Mouse (Mus musculus): ENCODE data around the gene Hdac4. TPM values are rescaled to one million over a fixed set of nuclear protein-coding genes. Genes with fewer than 3 reads are reported as not detected.

Gene Hdac4
- total RNA-seq, 2 experiments from 2014 or later: 11.7 to 13.8 TPM

DNA sequence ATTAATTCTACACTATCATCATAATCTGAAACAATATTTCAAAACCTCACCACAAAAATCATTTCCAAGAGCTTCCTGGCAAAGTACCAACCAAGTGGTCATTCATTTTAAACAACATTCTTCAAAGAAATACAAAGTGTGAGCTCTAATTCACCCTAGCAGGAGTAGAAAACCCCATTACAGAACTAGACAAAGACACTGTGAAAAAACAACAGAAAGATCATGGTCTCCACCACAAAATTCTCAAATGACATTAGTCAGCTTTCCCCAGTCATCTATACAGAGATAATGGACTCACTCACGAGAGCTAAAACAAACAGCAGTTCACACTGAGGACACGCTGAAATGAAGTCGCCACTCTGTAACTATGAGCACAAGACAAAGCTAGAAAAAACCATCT, 153.4 kb downstream of the Hdac4 start:
- no peak for ATAC-seq (replicated peaks; ENCODE audit: poor library complexity, severe bottlenecking)

DNA sequence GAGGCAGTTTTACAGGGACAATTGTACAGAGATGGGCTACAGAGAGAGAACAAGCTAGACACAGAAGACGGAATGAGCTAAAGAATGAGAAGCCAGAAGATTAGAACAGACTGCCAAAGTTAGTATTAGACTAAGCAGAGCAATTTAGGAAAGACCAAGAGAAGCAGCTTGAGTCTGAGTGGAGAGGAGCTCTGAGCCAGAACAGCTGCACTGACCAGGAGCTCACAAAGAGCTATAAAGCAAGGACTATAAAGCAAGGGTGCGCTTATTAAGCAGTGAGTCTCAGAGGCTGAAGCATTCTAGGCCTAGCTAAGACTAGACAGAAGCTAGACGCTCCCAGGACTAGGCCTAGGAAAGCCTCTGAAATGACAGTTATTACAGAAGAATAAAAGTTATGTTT, 154.2 kb downstream of the Hdac4 start:
- no peak for ATAC-seq (replicated peaks; ENCODE audit: poor library complexity, severe bottlenecking)

- no peak for ATAC-seq (replicated peaks; ENCODE audit: poor library complexity, severe bottlenecking)
These were observed 156.8 kb downstream of the Hdac4 start for GRCm38 (mm10) chr1:92038714-92039113.

DNA sequence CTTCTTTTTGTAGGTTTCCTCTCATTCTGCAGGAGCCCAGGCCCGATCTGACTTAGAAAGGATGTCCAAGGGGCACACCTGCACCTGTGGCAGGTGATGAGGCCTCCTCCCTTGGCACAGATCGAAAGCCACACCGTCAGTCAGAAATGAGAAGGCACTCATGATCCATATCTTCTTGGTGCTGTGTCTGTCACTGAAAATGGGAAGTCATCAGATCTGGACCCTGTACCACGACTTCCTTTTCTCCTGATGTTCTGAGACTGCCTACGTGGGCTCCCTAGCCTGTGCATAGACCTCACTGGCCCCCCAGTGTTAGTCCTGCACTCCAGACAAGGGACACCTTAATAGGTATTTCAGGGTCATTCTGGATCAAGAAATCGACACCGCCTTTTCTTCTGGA, 158.5 kb downstream of the Hdac4 start:
- peak; percentile 45 for ATAC-seq (replicated peaks; ENCODE audit: poor library complexity, severe bottlenecking)

- ATAC-seq (replicated peaks; ENCODE audit: poor library complexity, severe bottlenecking): no peak
These were observed 159.7 kb downstream of the Hdac4 start for GRCm38 (mm10) chr1:92035770-92036169.

DNA sequence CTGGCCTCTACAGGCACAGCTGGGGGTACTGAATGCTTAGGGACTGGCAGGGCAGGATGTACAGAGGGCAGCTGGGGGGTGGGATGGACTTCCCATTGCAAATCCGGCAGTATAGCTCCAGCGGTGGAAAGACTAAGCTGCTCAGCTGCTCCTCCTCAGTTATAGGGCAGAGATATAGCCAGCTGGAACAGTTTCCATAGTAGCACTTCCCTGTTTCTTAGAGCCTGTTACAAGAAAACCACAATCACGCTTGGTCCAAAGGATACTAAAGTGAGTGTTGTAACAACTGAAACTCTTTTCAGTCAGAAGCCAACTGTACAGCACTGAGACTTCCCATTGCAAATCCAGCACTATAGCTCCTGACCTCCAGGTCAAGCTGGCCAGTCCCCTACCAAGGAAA, 161.3 kb downstream of the Hdac4 start:
- peak; percentile 90 for ATAC-seq (replicated peaks; ENCODE audit: poor library complexity, severe bottlenecking)

- ATAC-seq (replicated peaks; ENCODE audit: poor library complexity, severe bottlenecking): no peak
These were observed 162.0 kb downstream of the Hdac4 start for GRCm38 (mm10) chr1:92033463-92033862.

- ATAC-seq (replicated peaks; ENCODE audit: poor library complexity, severe bottlenecking): no peak
These were observed 165.0 kb downstream of the Hdac4 start for GRCm38 (mm10) chr1:92030541-92030940.

DNA sequence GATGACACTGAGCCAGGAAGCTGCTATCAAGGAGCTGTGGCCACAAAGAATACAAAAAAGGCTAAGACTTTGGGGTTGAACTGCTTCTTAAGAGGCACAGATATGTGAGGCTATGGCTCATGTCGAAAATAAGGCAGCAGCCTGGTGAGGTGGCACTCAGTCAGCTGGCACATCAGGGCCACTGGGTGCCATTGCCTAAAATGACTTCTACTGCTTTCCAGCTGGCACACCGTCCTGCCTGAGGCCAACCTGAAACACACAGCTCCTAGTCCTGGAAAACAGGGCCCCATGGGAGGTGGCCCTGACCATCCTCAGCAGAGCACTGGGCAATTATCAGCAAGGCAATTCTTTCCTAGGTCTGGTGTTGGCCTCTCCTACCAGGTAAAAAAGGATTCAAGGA, 167.3 kb downstream of the Hdac4 start:
- ATAC-seq (replicated peaks; ENCODE audit: poor library complexity, severe bottlenecking): no peak

DNA sequence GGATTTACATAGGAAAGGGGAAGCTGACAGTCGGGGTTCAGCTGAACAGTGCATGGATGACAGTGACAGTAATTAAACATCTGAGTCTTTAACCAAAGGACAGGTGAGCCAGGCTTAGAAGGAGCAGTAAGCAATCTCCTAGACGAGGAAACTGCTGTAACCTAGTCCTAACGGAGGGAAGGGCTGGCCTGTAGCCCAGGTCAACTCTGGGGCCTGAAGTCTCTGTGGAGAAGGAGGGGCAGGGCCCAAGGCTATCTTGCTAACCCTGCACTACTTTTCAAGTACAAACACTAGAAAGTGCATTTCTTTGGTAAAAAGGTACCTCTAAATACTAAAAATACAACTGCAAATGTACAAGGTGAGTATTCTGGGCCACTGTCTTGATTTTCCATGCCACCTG, 169.1 kb downstream of the Hdac4 start:
- no peak for ATAC-seq (replicated peaks; ENCODE audit: poor library complexity, severe bottlenecking)

DNA sequence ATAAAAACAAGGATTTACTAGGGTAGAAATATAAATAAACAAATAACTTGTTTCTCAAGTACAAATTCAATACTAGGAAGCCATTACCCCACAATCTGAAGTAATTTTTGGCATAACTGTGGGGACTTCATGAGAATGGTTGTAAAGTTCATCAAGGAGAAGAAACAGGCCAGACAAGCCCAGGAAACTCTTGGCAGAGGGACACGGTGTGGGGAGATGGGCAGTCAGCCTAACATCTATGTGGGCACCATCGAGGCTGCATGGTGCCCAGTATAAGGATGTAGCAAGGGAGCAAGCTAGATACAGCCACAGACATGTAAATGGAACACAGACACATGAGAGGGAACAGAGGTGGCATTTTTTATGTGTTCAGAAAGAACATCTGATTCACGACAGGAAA, 171.6 kb downstream of the Hdac4 start:
- ATAC-seq (replicated peaks; ENCODE audit: poor library complexity, severe bottlenecking): no peak

DNA sequence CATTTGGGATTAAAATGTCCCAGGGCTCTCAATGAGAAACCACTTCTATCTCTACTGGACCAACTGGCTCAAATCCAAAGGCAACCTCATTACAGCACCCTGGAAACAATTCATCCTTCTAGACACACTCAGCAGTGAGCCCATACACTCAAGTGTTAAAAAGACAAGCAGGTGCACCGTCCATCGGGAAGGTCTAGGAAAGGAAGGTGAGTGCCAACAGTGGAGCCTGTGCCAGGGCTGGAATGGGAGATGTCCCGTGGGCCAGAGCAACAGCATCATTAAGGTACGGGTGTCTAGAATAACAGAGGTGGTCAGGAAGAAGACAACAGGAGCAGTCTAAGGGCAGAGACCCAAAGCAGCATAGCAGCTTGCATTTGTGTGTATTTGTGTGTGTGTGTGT, 173.5 kb downstream of the Hdac4 start:
- ATAC-seq (replicated peaks; ENCODE audit: poor library complexity, severe bottlenecking): no peak

- no peak for ATAC-seq (replicated peaks; ENCODE audit: poor library complexity, severe bottlenecking)
These were observed 179.4 kb downstream of the Hdac4 start for GRCm38 (mm10) chr1:92015938-92016672.

GRCm38 (mm10) chr1:92015252-92015651, 180.2 kb downstream of the Hdac4 start:
- ATAC-seq (replicated peaks; ENCODE audit: poor library complexity, severe bottlenecking): no peak

DNA sequence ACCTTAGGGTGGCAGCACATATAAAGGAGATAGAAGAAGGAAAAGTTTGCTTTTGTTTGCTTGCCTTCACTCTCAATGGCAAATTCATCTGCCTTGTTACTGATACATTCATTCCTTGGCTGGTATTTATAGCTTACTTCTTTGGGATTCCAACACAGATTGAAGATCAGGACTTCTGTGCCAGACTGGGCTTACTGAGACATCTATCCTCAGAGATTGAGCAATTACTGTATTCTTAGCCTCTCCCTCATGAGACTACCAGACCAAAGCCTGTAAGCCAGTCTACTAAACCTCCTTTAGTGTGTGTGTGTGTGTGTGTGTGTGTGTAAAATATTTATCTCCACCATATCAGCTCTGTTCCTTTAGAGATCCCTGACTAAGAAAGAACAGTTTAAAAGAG, 181.0 kb downstream of the Hdac4 start:
- no peak for ATAC-seq (replicated peaks; ENCODE audit: poor library complexity, severe bottlenecking)

GRCm38 (mm10) chr1:92006666-92007065, 188.8 kb downstream of the Hdac4 start:
- no peak for ATAC-seq (replicated peaks; ENCODE audit: poor library complexity, severe bottlenecking)

DNA sequence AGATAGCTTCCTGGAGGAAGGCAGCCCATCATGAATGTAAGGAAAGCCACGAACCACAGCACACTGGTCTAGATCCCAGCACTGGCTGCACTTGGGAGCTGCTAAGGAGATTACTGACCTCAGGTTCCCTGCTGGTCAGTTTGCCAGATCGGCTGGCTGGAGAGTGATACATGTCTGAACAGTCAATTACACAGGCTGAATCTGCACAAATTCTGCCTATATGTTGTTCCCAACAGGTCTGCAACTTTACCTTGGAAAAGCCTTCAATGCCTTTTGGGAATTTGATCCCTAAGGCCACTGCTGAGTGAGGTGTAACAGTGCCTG, 189.9 kb downstream of the Hdac4 start:
- no peak for ATAC-seq (replicated peaks; ENCODE audit: poor library complexity, severe bottlenecking)

- no peak for ATAC-seq (replicated peaks; ENCODE audit: poor library complexity, severe bottlenecking)
These were observed 190.4 kb downstream of the Hdac4 start for GRCm38 (mm10) chr1:92004906-92005616.

DNA sequence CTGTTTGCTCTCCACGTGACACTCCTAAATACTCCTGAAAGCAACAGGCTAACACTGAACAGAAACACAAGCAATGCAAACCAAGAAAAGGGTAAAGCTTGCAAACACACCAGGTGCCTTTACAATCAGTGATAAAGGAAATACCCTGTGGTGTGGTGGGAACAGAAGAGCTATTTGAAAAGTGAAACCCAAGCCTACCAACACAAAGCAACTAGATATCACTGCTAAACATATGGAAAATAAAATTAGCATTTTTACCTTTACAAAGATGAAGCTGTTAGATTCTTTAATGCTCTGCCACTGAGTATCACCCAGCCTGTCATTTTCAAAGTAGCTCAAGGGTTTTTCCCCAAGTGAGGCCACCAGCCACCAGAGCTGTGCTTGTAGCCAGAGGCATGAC, 191.4 kb downstream of the Hdac4 start:
- no peak for ATAC-seq (replicated peaks; ENCODE audit: poor library complexity, severe bottlenecking)

DNA sequence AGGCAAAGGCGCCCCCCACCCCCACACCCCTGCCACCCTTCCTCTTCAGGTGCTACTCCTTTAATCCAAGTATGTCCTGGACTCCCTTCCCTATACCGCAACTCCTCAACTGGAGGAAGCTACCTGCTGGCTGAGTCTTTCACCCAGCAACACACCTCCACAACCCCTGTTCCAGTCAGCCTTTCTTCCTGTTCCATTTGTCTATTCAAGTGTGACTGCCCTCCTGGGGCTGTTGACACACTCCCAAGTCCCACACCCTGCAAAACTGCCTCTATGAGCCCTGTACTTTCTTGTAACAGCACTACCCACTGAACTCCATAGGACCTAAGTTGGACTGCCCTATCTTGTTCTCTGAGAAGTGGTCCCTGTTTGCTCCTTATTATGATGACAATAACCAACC, 195.3 kb downstream of the Hdac4 start:
- no peak for ATAC-seq (replicated peaks; ENCODE audit: poor library complexity, severe bottlenecking)

- no peak for ATAC-seq (replicated peaks; ENCODE audit: poor library complexity, severe bottlenecking)
These were observed 201.8 kb downstream of the Hdac4 start for GRCm38 (mm10) chr1:91993658-91994165.

- ATAC-seq (replicated peaks; ENCODE audit: poor library complexity, severe bottlenecking): no peak
These were observed 202.8 kb downstream of the Hdac4 start for GRCm38 (mm10) chr1:91992652-91993051.
